Mouse (Mus musculus): ENCODE measurements around the gene Olfr53.
A peak's percentile ranks its signal among the peaks of the same experiment; 100 is the strongest.
"Not testable (repeated sequence)": the region's sequence is repeated elsewhere in the genome, so short reads cannot be mapped to it uniquely, and the experiment has no call there.

Olfr53 gene

DNA sequence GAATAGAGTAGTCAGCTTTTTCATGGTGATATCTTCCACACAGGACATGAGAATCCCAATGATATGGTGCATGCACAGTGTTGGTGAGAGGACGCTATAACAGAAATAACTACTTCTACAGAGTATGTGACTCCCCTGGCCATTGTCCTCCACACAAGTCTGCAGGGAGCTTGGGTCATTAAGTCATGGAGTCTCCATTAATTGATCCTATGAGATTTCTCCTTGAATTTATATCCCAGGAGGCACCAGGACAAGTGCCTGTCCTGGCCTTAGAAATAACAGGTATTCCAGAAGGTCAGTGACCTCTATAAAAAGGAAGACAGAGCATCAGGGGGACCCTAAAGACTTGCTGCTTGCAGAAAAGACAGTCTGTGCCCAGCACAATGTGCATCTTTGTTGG, at the start of gene Olfr53:
TSS of gene Olfr53 (plus strand) at position 301 of the 400 bp plus-strand sequence.
- DNase-seq (ENCODE audit: extremely low spot score), result no peak

DNA sequence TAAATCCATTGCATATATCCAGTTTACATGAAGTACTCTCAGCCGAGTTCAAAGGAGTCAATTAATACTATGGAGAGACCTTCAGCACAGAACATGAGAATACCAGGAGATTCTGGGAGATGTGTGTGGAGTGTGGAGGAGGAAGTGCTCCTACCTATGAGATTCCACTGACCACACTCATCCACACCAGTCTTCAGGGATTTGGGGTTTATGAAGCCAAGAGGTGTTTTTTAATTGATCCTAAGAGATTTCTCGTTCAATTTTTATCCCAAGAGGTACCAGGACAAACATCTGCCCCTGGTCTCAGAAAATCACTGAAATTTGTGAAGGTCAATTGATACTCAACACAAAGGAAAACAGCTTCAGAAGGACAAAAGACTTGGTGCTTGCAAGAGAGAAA, 45.3 kb upstream of the Olfr53 start, which contains the start of gene Olfr46:
TSS of gene Olfr46 (plus strand) at position 301 of the 400 bp plus-strand sequence.
- DNase-seq (ENCODE audit: extremely low spot score), result not testable (repeated sequence)

DNA sequence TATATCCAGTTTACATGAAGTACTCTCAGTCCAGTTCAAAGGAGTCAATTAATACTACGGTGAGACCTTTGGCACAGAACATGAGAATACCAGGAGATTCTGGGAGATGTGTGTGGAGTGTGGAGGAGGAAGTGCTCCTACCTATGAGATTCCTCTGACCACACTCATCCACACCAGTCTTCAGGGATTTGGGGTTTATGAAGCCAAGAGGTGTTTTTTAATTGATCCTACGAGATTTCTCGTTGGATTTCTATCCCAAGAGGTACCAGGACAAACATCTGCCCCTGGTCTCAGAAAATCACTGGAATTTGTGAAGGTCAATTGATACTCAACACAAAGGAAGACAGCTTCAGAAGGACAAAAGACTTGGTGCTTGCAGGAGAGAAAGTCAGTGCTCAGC, 17.6 kb upstream of the Olfr53 start, which contains the start of gene Olfr61:
TSS of gene Olfr61 (plus strand) at position 301 of the 400 bp plus-strand sequence.
- DNase-seq (ENCODE audit: extremely low spot score), result not testable (repeated sequence)

DNA sequence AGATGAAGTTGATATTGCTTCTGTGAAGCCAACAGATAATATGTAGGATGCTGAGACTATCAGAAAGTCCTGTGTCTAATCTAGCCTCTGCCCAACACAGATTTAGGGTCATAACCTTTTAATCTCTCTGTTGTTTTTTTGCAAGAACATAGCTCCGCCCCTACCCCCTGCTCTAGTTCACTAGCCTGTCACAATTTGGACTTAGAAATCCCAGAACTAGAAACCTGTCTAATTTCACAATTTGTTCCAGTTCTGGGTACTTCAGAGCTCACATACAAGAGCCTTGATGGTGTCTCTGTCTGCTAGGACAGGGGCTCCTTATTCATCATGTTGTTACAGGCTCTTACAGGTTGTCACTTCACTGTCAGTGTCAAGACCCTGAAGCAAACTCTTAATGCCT, 15.7 kb upstream of the Olfr53 start:
- no peak for DNase-seq (ENCODE audit: extremely low spot score)

DNA sequence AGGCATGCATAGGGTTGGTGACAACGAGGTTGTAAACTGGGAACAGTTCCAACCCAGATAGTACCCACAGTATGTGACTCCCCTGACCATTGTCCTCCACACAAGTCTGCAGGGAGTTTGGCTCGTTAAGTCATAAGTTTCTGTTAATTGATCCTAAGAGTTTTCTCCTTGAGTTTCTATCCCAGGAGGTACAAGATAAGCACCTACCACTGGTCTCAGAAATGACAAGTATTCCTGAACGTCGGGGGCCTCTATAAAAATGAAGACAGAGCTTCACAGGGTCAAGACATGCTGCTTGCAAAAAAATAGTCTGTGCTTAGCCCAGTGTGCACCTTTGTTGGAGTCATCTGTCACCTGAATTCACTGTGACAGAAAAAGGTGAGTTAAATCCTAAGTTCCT, 13.4 kb downstream of the Olfr53 start, which contains the start of gene Olfr539:
TSS of gene Olfr539 (plus strand) at position 301 of the 400 bp plus-strand sequence.
- no peak for DNase-seq (ENCODE audit: extremely low spot score)

DNA sequence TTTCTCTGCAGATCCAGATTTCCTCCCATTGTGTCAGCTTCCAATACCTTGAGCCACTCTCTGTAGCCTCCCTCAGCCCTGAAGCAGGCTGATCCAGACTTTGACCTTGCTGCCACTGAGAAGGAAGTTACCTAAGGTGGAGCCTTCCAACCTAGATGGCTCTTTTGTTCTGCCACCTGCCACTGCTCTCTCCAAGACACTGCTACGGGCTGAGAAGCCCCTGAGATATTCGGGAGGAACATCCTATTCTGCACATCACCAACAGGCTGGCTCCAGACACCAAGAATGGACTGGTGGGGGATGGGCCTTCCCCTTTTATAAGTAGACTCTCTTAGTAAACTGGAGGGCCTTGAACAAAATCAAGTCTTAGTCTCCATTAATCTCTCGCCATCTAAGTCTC, 24.4 kb downstream of the Olfr53 start:
- DNase-seq (ENCODE audit: extremely low spot score), result not testable (repeated sequence)

DNA sequence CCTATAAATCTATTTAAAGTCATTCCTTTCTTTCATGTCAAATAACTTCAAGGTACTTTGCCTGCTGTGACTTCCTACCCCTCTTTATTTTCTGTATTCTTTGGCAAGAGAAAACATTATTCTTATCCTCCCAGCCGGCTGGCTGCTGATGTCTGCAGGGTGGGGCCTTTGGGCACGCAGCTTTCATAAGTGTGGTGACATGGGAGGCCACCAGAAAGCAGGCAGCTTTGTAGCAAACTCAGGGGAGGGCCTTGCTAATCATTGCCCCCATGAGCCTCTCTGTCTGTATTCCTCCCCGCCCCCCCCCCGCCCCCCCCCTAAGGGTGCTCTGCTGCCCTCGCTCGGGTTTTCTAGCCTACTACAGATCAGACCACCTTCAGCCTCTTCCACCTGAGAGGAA, 29.6 kb downstream of the Olfr53 start:
- peak; percentile 5 for DNase-seq (ENCODE audit: extremely low spot score)

DNA sequence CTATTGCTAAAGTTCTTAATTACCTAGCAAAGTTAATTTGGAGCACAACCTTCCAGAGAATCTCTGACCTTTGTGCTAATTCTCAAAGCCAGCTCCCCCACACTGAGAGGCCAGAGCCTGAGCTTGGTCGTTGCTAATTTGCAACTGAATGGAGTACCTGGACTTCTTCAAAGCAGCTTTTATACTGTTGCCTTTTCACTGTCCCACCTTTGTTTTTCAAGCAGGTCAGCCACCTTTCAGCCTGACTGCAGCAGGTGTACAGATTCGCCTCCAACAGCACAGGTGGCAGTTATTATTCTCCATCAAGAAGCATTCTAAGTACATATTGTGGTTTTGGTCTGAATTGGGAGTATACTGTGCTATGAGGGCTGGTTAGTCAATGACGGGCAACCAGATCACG, 33.3 kb downstream of the Olfr53 start:
- not testable (repeated sequence) for DNase-seq (ENCODE audit: extremely low spot score)

DNA sequence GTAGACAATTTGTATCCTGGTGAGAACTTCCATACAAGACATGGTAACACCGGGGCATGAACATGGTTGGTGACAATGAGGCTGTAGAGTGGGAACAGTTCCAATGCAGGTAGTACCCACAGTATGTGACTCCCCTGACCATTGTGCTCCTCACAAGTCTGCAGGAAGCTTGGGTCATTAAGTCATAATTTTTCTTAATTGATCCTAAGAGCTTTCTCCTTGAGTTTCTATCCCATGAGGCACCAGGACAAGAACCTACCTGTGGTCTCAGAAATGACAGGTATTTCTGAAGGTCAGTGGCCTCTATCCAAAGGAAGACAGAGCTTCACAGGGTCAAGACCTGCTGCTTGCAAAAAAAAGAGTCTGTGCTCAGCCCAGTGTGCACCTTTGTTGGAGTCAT, 35.4 kb downstream of the Olfr53 start, which contains the start of gene Olfr45:
TSS of gene Olfr45 (plus strand) at position 301 of the 400 bp plus-strand sequence.
- no peak for DNase-seq (ENCODE audit: extremely low spot score)

DNA sequence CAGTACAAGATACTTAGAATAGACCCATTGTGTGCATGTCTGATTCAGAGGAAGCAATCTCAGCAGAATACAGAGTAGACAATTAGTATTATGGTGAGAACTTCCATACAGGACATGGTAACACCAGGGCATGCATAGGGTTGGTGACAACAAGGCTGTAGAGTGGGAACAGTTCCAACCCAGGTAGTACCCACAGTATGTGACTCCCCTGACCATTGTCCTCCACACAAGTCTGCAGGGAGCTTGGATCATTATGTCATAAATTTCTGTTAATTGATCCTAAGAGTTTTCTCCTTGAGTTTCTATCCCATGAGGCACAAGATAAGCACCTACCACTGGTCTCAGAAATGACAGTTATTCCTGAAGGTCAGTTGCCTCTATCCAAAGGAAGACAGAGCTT, 50.7 kb downstream of the Olfr53 start, which contains the start of gene Olfr541:
TSS of gene Olfr541 (plus strand) at position 301 of the 400 bp plus-strand sequence.
- DNase-seq (ENCODE audit: extremely low spot score), result no peak
